Mouse (Mus musculus) embryonic stem cell, embryonic (primary cell): ENCODE data around the gene Gm28635.

ENCODE experiments used
- CTCF ChIA-PET, 4 experiments: fragments of 300-600 bp in 2 of 4; fragments of 350-600 bp in 2 of 4; sonication (Branson Sonifier 250); formaldehyde crosslinking; loops; one replicate each; lab custom pipeline; 2022; ENCODE audit warnings: inconsistent platforms in 2 of 4; lab: Charles Lee
- POLR2A ChIA-PET, 4 experiments: fragments of 300-600 bp in 2 of 4; fragments of 350-600 bp in 2 of 4; sonication (Branson Sonifier 250); formaldehyde crosslinking; loops; one replicate each; lab custom pipeline; 2022; ENCODE audit warnings: antibody characterized with exemption in 4 of 4, inconsistent platforms in 1 of 4; lab: Charles Lee

Gene Gm28635

DNA sequence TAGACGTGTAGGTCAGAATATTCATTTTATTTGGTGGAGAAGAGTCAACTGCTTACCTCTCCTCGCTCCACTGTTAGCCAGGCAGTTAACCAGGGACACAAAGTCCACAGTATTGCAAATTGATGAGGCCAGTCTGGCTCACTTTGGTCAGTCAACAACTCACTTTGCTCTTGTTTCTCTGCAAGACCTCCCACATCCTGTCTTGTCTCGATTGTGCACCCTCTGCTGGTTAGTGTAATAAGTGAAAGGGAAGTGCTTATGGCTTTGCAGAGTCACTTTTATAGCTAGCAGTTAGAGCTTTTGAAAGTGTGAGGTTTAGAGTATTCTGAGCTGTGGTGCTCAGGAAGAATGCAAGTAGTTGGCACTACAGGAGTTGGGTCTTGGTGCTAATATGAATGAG is 17.6 kb downstream of the Gm28635 start:
- ChIA-PET POLR2A (interaction anchor here in 3 of 4 experiments (0.6 to 2.9 kb wide), 20 partner anchors 9 to 206 kb away, joined by 3 to 21 read pairs (median 5); partner anchors contain the start of genes Ctnnd1 (in 2 of the 3), Selenoh (in 2 of the 3), Gm28635 (in 1 of the 3) and Med19 (in 1 of the 3)), CTCF (interaction anchor here (0.6 to 2.3 kb wide), 26 partner anchors 8 to 210 kb away, joined by 3 to 28 read pairs (median 4); partner anchors contain the start of genes Ctnnd1 (in 1 of the 4), Med19 (in 1 of the 4) and Tfpi (in 1 of the 4))

GRCm38 (mm10) chr2:84658806-84659205 is 19.0 kb downstream of the Gm28635 start, which contains the start of gene Btbd18:
Btbd18 (plus strand) TSS chr2:84659079.
- POLR2A ChIA-PET, result interaction anchor here in 1 of 4 experiments (0.7 to 1.3 kb wide), 3 partner anchors 10 to 471 kb away, joined by 3 read pairs; no protein-coding TSS in a partner anchor
- CTCF ChIA-PET, result no interaction called here

DNA sequence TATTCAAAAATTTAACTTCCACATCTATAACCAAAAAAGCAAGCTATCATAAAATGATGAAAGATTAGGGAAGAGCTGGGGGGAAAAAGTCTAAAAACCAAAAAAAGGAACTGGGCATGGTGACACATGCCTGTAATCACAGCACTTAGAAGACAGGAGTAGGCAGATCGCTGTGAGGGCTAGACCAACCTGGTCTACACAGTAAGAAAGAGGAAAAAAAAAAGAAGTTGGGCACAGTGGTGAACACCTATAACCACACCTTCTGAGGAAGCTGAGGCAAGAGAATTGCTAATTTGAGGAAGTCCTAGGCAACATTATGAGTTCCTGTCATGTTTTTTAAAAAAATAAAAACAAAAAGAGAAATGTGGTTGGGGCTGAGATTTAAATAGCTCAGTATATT is 22.0 kb downstream of the Gm28635 start:
- ChIA-PET CTCF (interaction anchor here in 3 of 4 experiments (0.6 to 1.4 kb wide), 4 partner anchors 18 to 201 kb away, joined by 3 to 9 read pairs (median 4); no protein-coding TSS in a partner anchor), POLR2A (interaction anchor here in 3 of 4 experiments (0.5 to 5.5 kb wide), 11 partner anchors 9 to 208 kb away, joined by 3 to 30 read pairs (median 3); partner anchors contain the start of gene Selenoh (in 1 of the 3))

DNA sequence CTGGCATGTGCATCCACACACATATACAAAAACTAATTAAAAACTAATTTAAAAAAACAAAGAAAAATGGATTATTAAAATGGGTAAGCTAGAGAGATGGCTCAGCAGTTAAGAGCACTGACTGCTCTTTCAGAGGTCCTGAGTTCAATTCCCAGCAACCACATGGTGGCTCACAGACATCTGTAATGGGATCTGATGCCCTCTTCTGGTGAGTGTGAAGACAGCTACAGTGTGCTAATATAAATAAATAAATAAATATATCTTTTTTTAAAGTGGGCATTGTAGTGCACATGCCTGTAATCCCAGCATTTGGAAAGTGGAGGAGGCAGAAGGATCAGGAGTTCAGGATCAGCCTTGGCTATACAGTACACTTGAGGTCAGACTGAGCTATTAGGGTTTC is 24.5 kb downstream of the Gm28635 start:
- ChIA-PET CTCF (interaction anchor here (0.6 to 1.5 kb wide), 11 partner anchors 17 to 198 kb away, joined by 3 to 8 read pairs (median 4); partner anchors contain the start of gene Selenoh (in 1 of the 4)), POLR2A (interaction anchor here in 3 of 4 experiments (0.6 to 5.5 kb wide), 10 partner anchors 10 to 202 kb away, joined by 3 to 30 read pairs (median 5); partner anchors contain the start of gene Selenoh (in 1 of the 3))

- ChIA-PET POLR2A (interaction anchor here (0.5 to 7.7 kb wide), 83 partner anchors 9 to 1006 kb away, joined by 3 to 68 read pairs (median 5); partner anchors contain the start of genes Clp1 (in 1 of the 4), Gm19426 (in 1 of the 4), Gm28635 (in 1 of the 4) and Med19 (in 1 of the 4)), CTCF (interaction anchor here (0.5 to 1.8 kb wide), 15 partner anchors 10 to 226 kb away, joined by 3 to 18 read pairs (median 4); no protein-coding TSS in a partner anchor)
Observed at GRCm38 (mm10) chr2:84650464-84651195, 27.2 kb downstream of the Gm28635 start, which contains the start of gene Ctnnd1. Ctnnd1 (minus strand) TSS chr2:84650765.

DNA sequence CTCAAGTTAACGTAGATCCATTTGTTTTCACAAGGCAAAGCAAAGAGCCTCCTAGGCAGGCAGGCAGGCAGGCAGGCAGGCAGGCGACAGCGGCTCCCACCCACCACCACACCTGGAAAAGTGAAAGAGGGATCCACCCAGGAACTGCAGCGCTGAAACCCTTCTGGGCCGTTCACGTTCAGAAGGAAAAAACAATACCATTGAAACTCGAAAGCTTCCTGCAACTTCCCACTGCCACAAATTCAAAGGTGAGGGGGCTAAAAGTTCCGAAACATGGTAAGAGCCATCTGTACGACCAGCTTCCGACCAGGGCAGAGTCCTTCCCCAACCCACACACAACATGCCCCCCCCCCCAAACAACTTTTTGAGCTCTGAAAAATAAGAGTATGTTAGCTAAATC is 28.2 kb downstream of the Gm28635 start:
- ChIA-PET CTCF (interaction anchor here in 2 of 4 experiments (0.7 to 1.5 kb wide), 6 partner anchors 11 to 221 kb away, joined by 3 to 18 read pairs (median 4); no protein-coding TSS in a partner anchor), POLR2A (interaction anchor here (0.6 to 7.7 kb wide), 53 partner anchors 8 to 230 kb away, joined by 3 to 68 read pairs (median 5); partner anchors contain the start of genes Selenoh (in 2 of the 4), Clp1 (in 1 of the 4), Gm19426 (in 1 of the 4) and Gm28635 (in 1 of the 4))

DNA sequence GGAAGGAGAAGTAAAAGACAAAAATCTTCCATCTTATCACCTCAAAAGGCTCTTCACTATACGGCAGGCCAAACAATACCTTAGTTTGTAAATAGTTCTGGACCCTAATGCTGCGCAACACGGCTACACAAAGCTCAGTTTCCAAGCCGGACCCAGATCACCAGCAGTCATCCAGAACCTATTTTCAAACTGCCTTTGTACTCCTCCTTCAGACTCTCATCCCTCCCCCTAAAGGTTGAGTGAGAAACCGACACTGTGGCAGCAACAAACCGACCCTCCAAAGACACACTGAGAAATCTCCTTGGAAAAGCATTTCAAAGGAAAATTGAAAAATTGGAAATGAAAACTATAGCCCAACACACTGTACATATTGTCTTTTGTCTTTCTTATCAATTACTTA is 29.5 kb downstream of the Gm28635 start:
- ChIA-PET CTCF (interaction anchor here in 2 of 4 experiments (0.6 to 1.0 kb wide), 2 partner anchors 30 to 84 kb away, joined by 3 read pairs; no protein-coding TSS in a partner anchor), POLR2A (interaction anchor here in 2 of 4 experiments (0.6 to 7.7 kb wide), 17 partner anchors 9 to 133 kb away, joined by 3 to 68 read pairs (median 9); partner anchors contain the start of genes Selenoh (in 2 of the 2) and Gm19426 (in 1 of the 2))

DNA sequence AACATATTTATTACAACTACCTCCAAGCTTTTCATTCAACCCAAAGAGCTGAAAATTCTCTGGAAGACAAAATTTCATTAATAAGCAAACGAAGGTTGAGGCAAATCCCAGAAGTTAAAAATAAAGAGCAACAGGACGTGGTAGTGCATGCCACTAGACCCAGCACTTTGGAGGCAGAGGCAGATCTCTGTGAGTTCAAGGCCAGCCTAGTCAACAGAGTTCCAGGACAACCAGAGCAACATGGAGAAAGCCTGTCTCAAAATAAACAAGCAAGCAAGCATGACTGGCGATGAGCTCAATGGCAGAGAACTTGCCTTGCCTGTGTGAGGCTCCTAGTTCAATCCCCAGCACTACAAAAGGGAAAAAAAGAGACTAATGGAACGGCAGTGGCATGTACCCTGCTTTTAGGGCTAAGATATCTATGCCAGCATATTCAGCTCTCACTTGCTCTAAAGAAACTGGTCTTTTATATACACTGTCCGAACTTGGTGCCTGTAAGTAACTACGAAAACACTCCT is 30.7 kb downstream of the Gm28635 start:
- POLR2A ChIA-PET, result interaction anchor here in 3 of 4 experiments (0.6 to 7.7 kb wide), 16 partner anchors 7 to 260 kb away, joined by 3 to 68 read pairs (median 4); partner anchors contain the start of gene Selenoh (in 1 of the 3)

DNA sequence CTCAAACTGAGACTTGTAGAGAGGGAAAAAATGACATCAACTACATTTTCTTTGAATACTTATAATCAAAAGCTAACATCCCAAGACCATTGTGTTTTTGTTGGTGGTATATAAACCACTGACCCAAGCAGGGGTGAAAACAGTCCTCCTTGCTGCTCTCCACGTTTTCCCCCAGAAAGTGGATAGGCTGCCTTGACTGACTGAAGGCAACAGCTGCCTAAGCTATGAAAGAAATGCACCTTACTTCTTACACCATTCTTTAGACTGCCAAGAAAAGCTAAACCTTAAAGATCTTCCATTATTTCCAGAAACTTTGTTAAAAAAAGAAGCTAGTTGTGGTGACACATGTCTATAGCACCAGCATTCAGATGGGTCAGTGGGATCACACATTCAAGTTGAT is 31.7 kb downstream of the Gm28635 start:
- CTCF ChIA-PET, result interaction anchor here in 1 of 4 experiments (1.4 kb wide), 1 partner anchor 28 kb away, joined by 3 read pairs; no protein-coding TSS in a partner anchor
- POLR2A ChIA-PET, result interaction anchor here in 3 of 4 experiments (0.6 to 7.7 kb wide), 11 partner anchors 8 to 91 kb away, joined by 3 to 68 read pairs (median 4); no protein-coding TSS in a partner anchor

More for the DNA sequence above, 30.7 kb downstream of the Gm28635 start:
- CTCF ChIA-PET, result interaction anchor here in 2 of 4 experiments (0.6 kb wide), 2 partner anchors 29 to 192 kb away, joined by 3 to 6 read pairs; no protein-coding TSS in a partner anchor

DNA sequence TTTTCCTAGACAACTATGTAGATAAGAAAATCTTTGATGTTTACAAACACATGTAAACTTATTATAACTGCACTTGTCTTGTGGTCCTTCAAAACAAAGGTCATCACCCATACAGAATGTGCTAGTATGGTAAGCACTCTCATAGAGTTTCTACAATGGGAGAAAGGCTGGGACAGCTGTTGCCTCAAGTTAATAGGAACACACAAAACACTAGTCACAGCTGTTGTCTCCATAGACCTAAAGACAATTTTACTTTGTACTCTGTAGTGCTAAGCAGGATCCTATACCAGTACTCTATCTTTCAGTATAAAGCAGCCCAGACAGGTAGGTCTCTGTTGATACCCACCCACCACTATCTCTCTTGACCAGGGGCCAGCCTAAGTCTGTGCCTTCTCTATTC is 37.0 kb downstream of the Gm28635 start:
- CTCF ChIA-PET, result no interaction called here

GRCm38 (mm10) chr2:84638428-84639220 is 39.2 kb downstream of the Gm28635 start:
- POLR2A ChIA-PET, result interaction anchor here in 3 of 4 experiments (0.7 to 4.8 kb wide), 9 partner anchors 8 to 178 kb away, joined by 3 to 41 read pairs (median 5); partner anchors contain the start of gene Ctnnd1 (in 1 of the 3)
- CTCF ChIA-PET, result interaction anchor here in 1 of 4 experiments (0.7 kb wide), 2 partner anchors 16 to 198 kb away, joined by 3 read pairs; no protein-coding TSS in a partner anchor

More for the DNA sequence above, 37.0 kb downstream of the Gm28635 start:
- POLR2A ChIA-PET, result interaction anchor here in 3 of 4 experiments (0.5 to 3.9 kb wide), 5 partner anchors 9 to 111 kb away, joined by 3 to 30 read pairs (median 6); partner anchors contain the start of gene Ctnnd1 (in 1 of the 3)

GRCm38 (mm10) chr2:84637452-84638165 is 40.2 kb downstream of the Gm28635 start:
- CTCF ChIA-PET, result no interaction called here
- POLR2A ChIA-PET, result interaction anchor here in 2 of 4 experiments (0.6 to 4.8 kb wide), 4 partner anchors 9 to 84 kb away, joined by 4 to 41 read pairs (median 18); no protein-coding TSS in a partner anchor

GRCm38 (mm10) chr2:84636231-84636741 is 41.6 kb downstream of the Gm28635 start:
- ChIA-PET CTCF (interaction anchor here (0.6 to 1.8 kb wide), 11 partner anchors 11 to 157 kb away, joined by 3 to 9 read pairs (median 4); partner anchors contain the start of gene Serping1 (in 1 of the 4)), POLR2A (interaction anchor here (0.6 to 4.8 kb wide), 45 partner anchors 7 to 992 kb away, joined by 3 to 47 read pairs (median 5); partner anchors contain the start of genes Ctnnd1 (in 4 of the 4), Clp1 (in 1 of the 4), Tfpi (in 1 of the 4) and Timm10 (in 1 of the 4))

- POLR2A ChIA-PET, result interaction anchor here (0.6 to 4.8 kb wide), 47 partner anchors 8 to 991 kb away, joined by 3 to 47 read pairs (median 5); partner anchors contain the start of genes Ctnnd1 (in 4 of the 4), Clp1 (in 1 of the 4), Tfpi (in 1 of the 4) and Timm10 (in 1 of the 4)
- CTCF ChIA-PET, result interaction anchor here (0.6 to 1.8 kb wide), 12 partner anchors 11 to 181 kb away, joined by 3 to 9 read pairs (median 4); no protein-coding TSS in a partner anchor
Observed at GRCm38 (mm10) chr2:84635611-84636010, 42.2 kb downstream of the Gm28635 start.

DNA sequence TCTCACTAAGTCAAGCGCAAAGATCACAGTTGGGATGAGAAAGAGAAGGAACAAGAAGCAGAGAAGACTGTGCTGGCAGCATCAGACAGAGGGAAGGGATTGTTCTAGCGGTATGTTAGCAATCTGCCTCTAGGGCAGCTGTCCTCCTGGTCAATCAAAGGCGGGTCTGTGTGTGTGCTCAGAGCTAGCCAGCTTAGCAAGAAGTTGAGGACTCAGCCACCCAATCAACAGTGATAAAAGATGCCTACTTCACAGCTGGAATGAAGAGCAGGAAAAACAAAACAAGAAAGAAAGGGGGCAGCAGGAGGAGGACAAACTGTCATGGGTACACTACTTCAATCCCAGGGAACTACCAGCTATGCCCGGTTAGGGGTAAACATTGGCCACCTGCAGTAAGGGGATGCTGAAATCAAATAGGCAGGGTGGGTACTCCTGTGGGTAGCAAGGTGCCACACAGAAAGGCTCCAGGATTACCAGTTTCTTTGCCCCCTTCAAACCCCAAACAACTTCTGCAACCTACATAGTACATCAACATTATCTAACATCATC is 42.8 kb downstream of the Gm28635 start:
- ChIA-PET CTCF (interaction anchor here in 2 of 4 experiments (0.6 to 1.8 kb wide), 6 partner anchors 10 to 180 kb away, joined by 3 to 9 read pairs (median 4); no protein-coding TSS in a partner anchor), POLR2A (interaction anchor here (0.6 to 4.8 kb wide), 32 partner anchors 8 to 991 kb away, joined by 3 to 47 read pairs (median 6); partner anchors contain the start of genes Ctnnd1 (in 3 of the 4), Clp1 (in 1 of the 4) and Zc3h15 (in 1 of the 4))
